Mouse (Mus musculus) bone marrow macrophage, adult 2 months (primary cell): ENCODE results near the gene Col6a2.

Source experiments
- CTCF ChIP-seq: IDR thresholded peaks from 2 replicates; pipeline ENCODE4 v1.5.1; 2012; ENCODE audit warnings: low read depth, mild to moderate bottlenecking, low read length, moderate library complexity
- POLR2A ChIP-seq: IDR thresholded peaks from 2 replicates; pipeline ENCODE4 v1.6.1; 2012; ENCODE audit warnings: mild to moderate bottlenecking, low read depth, low read length, borderline replicate concordance

- TF ChIP-seq CTCF = no peak
- no peak for TF ChIP-seq POLR2A
Measured at GRCm38 (mm10) chr10:76641894-76642627, 18.6 kb upstream of the Col6a2 start.
